Mouse (Mus musculus) embryonic facial prominence, embryonic 14.5 days (tissue): ENCODE data around the gene Fbln1. TPM values are rescaled to one million over a fixed set of nuclear protein-coding genes. Genes with fewer than 3 reads are reported as not detected.

Source experiments
- ATAC-seq: fragments of 200-750 bp; cut with Nextera tagmentation; 2 replicates; pipeline ENCODE4 v1.8.0; 2017; ENCODE audit warnings: low read depth, moderate number of reproducible peaks, moderate TSS enrichment
- DNase-seq: peaks from one replicate; pipeline ENCODE4 v3.0.0-alpha.2; 2015; ENCODE audit warnings: low spot score
- H3K27ac ChIP-seq: fragments of 300-500 bp; sonication (generic); replicated peaks from 2 replicates; pipeline ENCODE4 v1.5.1; 2014; ENCODE audit warnings: low read depth, mild to moderate bottlenecking, low read length, moderate library complexity
- H3K27me3 ChIP-seq: fragments of 300-500 bp; sonication (generic); replicated peaks from 2 replicates; pipeline ENCODE4 v1.6.1; 2014; ENCODE audit warnings: low read length; ENCODE audit not compliant: control insufficient read depth, insufficient read depth
- H3K36me3 ChIP-seq: fragments of 300-500 bp; sonication (generic); 2 replicates; pipeline ENCODE4 v1.6.1; 2014; ENCODE audit warnings: low read length, mixed read lengths; ENCODE audit not compliant: control insufficient read depth, insufficient read depth
- H3K4me1 ChIP-seq: fragments of 300-500 bp; sonication (generic); 2 replicates; pipeline ENCODE4 v1.6.1; 2014; ENCODE audit warnings: antibody characterized with exemption, low read length; ENCODE audit not compliant: control insufficient read depth, insufficient read depth
- H3K4me2 ChIP-seq: fragments of 300-500 bp; sonication (generic); 2 replicates; pipeline ENCODE4 v1.6.1; 2014; ENCODE audit warnings: low read depth, mild to moderate bottlenecking, low read length, moderate library complexity, mixed read lengths
- H3K4me3 ChIP-seq: fragments of 300-500 bp; sonication (generic); 2 replicates; pipeline ENCODE4 v1.5.1; 2014; ENCODE audit warnings: low read depth, mild to moderate bottlenecking, low read length
- H3K9ac ChIP-seq: fragments of 300-500 bp; sonication (generic); 2 replicates; pipeline ENCODE4 v1.6.1; 2014; ENCODE audit warnings: low read depth, mild to moderate bottlenecking, low read length, moderate library complexity, mixed read lengths
- H3K9me3 ChIP-seq: fragments of 300-500 bp; sonication (generic); 2 replicates; pipeline ENCODE4 v1.6.1; 2016; ENCODE audit warnings: low read length; ENCODE audit not compliant: control insufficient read depth
- WGBS: fragments of 180-500 bp; shearing (Covaris S2); extraction: QIAGEN DNeasy Blood & Tissue Kit; methylation state at CpG from one replicate; pipeline ENCODE4 v1.1.7; 2014; 5-methylcytosine and 5-hydroxymethylcytosine counted together
- polyA plus RNA-seq: library from polyadenylated mRNA; unstranded; fragments of >200 nt; fragmentation: Nextera tagmentation; extraction: Ambion mirVana; gene quantifications from 2 replicates; pipeline ENCODE4 v1.2.1, GENCODE M21; 2014

The Fbln1 gene
- 235 and 267 TPM in 2 replicates for polyA plus RNA-seq

DNA sequence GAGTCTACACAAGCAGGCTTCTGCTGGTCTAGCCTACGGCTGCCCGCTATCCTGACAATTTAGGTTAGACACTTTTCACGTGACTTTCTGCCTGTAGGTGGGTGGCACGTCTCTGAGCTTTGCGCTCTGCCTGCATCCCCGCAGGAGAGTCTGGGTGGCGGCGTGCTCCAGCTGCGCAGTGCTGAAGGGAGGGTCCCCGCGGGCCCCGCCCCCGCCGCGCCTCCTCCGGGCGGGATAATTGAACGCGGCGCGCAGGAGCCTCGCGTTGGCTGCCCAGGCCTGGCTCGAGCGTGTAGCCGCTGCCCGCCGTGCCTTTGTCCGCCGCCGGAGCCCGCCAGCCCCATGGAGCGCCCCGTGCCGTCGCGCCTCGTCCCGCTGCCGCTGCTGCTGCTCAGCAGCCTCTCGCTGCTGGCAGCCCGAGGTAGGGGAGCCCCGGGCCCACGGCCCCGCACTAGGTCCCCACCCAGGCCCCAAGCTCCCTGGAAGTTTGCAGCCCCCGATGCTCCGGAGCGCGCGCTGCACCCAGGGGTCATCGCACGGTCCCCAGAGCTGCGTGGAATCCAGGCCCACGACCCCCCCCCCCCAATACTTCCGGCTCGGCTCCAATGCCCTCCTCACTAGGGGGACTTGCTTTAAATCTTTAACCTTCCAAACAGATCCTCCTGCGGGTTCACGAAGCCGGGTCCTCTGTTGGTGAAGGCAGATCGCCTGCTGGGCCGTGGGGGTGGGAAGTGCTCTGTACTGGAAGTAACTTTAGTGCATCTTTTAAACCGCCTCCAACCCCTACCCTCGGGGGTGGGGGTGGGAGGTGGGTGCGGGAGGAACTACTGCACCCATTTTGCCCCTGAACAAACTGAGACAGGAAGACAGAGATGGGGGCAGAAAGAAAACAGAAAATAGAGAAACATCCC is at the start of gene Fbln1:
TSS of gene Fbln1 (plus strand) at position 158 of the 911 bp plus-strand sequence.
- peak; percentile 93 for DNase-seq
- Histone ChIP-seq H3K4me2 (peak within 1 kb of the TSS; percentile 88), H3K27ac (peak within 1 kb of the TSS; percentile 80), H3K9ac (peak within 1 kb of the TSS; percentile 89), H3K36me3 (peaks cover 21% of the 10 kb centered on the region; the same call in 1 of the 2 replicates), H3K9me3 (no peaks in the 10 kb centered on the region), H3K27me3 (no peaks in the 10 kb centered on the region), H3K4me3 (peak within 1 kb of the TSS; percentile 71), H3K4me1 (peaks cover 23% of the 10 kb centered on the region; the same call in 1 of the 2 replicates)
- WGBS, result 1% methylated on average over 40 of the region's 64 CpGs
- ATAC-seq, result peak; percentile 89

DNA sequence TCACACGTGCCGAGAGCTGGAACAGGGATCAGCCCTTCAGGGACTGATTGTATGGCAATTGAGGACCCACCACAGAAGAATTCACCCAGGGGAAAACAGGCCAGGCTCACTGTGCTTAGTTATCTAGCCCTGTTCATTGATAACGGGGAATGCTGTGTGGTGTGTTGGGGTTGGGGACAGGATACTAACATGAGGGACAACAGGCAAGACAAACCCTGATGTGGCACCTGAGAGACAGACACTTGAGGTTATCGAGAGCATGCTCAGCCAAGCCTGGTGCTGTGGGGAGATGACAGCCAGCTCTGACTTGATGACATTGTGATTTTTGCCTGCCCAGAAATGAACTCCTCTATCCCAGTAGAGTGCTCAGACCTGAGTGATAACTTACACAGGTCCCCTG is 49.6 kb upstream of the Fbln1 start:
- DNase-seq, result no peak
- 51% methylated on average over 4 of the region's 4 CpGs for WGBS
- no peak overlapping the region for H3K4me2 ChIP-seq

DNA sequence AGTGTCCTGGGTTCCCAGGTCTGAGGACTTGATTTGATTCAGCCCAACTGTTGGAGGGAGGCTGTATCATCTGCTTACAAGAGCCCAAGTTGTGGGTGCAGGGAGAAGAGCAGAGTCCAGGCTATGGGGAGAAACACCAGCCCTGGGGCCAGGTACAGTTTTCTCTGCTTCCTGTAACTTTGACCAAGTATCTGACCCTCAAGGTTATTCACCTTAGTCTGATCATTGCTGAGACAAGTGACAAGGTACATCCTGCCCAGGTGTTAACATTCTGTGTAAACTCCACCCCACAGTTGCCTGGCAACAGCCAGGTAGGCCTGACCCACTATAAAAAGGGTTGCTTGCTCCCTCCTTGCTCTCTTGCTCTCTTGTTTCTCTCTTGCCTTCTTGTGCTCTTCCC is 44.3 kb upstream of the Fbln1 start:
- Histone ChIP-seq H3K9ac (no peak overlapping the region), H3K27me3 (no peaks in the 10 kb centered on the region), H3K4me1 (peaks cover 27% of the 10 kb centered on the region), H3K9me3 (no peaks in the 10 kb centered on the region), H3K27ac (no peak overlapping the region), H3K4me3 (no peak overlapping the region), H3K4me2 (no peak overlapping the region), H3K36me3 (no peaks in the 10 kb centered on the region)
- ATAC-seq (no peak), DNase-seq (no peak)

More for the DNA sequence above, 49.6 kb upstream of the Fbln1 start:
- no peaks in the 10 kb centered on the region for H3K9me3 ChIP-seq
- H3K9ac ChIP-seq, result no peak overlapping the region
- H3K36me3 ChIP-seq, result no peaks in the 10 kb centered on the region
- ATAC-seq, result no peak
- no peak overlapping the region for H3K27ac ChIP-seq
- H3K4me1 ChIP-seq, result no peaks in the 10 kb centered on the region
- H3K4me3 ChIP-seq, result no peak overlapping the region
- H3K27me3 ChIP-seq, result no peaks in the 10 kb centered on the region

DNA sequence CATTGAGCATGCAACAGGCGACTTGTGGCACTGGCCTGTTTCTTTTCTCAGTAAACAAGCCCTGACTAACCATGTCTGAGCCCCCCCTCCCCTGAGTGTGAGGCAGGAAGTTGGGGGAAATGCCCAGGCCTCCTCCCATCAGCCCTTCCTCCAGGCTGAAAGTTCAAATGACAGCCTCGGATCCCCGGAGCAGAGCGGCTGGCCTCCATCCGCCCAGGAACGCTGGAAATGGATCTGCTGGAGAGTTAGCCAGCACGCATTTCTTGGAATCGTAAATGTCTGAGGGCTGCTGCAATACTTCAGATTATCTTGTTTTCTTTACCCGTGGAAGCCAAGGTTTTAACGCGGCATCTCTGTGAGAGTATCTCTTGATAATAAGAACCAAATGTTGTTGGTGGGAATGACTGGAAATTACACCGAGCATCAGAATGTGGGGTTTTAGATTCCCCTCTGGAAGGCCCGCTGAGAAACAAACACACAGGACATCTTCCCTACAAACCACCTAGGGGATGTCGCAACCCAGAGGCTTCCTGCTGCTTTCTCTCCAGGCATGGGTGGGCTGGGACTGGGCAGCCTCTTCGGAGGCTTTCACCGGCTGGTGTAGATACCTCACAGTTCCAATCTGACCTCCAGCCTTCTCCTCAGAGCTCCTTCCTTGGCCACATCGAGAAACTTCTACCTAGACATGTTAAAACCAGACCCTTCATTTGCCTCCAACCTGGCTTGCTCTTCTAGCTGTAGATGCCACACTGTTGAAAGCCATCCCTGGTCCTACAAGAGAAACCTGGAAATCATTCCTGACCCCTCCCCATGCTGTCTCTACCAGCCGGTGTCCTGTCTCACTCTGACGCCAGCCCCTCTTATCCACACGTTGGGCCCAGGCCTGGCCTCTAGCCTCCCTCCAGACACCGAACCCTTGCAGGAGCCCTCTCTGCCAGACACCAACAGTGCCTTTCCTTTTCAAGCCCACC is 42.8 kb upstream of the Fbln1 start:
- Histone ChIP-seq H3K4me3 (no peak overlapping the region), H3K36me3 (no peaks in the 10 kb centered on the region), H3K4me2 (0 out of 2 replicates have a peak overlapping the region, but pooled peaks have one; percentile 8), H3K9me3 (no peaks in the 10 kb centered on the region), H3K27ac (peak overlapping the region; percentile 85), H3K4me1 (peaks cover 39% of the 10 kb centered on the region), H3K9ac (0 out of 2 replicates have a peak overlapping the region, but pooled peaks have one; percentile 6), H3K27me3 (no peaks in the 10 kb centered on the region)
- DNase-seq (peak; percentile 89), ATAC-seq (peak; percentile 34)
- 28% methylated on average over 21 of the region's 21 CpGs for WGBS

DNA sequence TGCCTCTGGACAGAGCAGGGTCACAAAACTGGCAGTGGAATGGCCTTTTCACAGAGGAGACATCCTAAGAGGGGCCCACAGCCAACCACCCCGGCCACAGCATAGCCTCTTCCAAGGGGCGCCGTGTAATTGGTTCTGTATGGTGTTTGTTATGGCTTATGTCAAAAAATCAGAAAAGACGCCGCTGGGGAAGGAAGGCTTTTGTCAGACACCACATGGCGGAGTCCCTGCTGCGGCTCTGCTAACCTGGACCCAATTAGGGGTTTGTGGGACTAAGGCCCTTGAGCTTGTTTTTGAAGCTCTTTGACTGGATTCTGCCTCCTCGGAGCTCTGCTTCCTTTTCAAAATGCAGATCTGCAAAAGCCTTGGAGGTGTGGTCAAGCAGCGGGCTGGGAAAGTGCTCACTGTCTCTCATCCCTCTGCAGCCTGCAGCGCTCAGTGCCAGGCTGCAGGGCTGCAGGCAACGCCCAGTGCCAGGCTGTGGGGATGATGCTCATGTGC is 39.3 kb upstream of the Fbln1 start:
- peaks cover 42% of the 10 kb centered on the region for H3K4me1 ChIP-seq
- no peak overlapping the region for H3K4me3 ChIP-seq
- peak overlapping the region; percentile 26; the same call in 1 of the 2 replicates for H3K9ac ChIP-seq
- ATAC-seq (peak; percentile 76), DNase-seq (peak; percentile 94)
- H3K36me3 ChIP-seq, result no peaks in the 10 kb centered on the region
- no peaks in the 10 kb centered on the region for H3K9me3 ChIP-seq
- H3K27ac ChIP-seq, result peak overlapping the region; percentile 88
- no peaks in the 10 kb centered on the region for H3K27me3 ChIP-seq
- H3K4me2 ChIP-seq, result peak overlapping the region; percentile 33
- WGBS, result 11% methylated on average over 11 of the region's 11 CpGs

DNA sequence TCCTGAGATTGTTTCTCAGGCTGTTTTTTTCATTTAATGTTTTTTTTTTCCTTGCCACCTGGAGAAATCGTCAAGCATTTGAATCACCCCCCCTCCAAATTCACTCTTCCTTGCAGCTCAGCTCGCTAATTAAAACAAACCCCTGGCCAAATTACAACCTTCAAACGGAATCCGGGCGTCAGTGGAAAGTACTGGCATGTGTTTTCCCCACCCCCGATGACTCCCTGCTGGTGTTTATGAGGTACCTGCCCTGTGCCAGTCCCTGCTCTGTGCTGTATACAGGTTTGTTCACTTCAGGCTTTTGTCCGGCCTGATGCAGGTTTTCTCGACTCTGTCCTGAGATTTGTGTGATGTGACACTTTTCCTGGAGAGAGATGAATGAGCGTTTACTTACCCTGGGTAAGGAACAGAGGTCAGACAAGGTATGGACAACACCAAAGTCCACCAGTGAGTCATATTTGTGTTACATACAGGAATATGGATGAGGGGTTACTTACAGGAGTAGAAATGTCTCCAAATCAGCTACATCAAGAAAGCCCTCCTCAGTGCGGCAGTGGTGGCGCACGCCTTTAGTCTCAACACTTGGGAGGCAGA is 38.6 kb upstream of the Fbln1 start:
- 39% methylated on average over 12 of the region's 12 CpGs for WGBS
- no peaks in the 10 kb centered on the region for H3K36me3 ChIP-seq
- no peaks in the 10 kb centered on the region for H3K27me3 ChIP-seq
- H3K9ac ChIP-seq, result peak overlapping the region; percentile 26; the same call in 1 of the 2 replicates
- no peaks in the 10 kb centered on the region for H3K9me3 ChIP-seq
- peak; percentile 37 for DNase-seq
- ATAC-seq, result no peak
- H3K4me2 ChIP-seq, result peak overlapping the region; percentile 33
- peaks cover 44% of the 10 kb centered on the region for H3K4me1 ChIP-seq
- peak overlapping the region; percentile 88 for H3K27ac ChIP-seq
- no peak overlapping the region for H3K4me3 ChIP-seq

DNA sequence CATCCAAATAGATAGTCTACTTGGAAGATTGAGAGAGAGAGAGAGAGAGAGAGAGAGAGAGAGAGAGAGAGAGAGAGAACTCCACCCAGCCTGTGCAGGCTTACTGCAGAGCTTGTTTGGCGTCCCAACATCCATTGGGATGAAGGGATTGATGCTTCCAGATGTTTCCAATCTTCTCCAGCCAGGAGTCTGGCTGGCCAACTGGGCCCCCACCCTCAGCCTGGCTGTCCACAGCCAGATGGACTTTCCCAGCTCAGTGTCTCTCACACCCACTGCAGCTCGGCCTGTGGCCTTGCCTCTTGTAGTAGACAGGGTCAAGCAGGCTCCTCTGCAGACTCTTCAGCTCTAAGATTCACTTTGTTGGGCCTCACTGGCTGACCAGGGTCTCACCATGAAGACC is 33.7 kb upstream of the Fbln1 start:
- no peak overlapping the region for H3K4me2 ChIP-seq
- peaks cover 23% of the 10 kb centered on the region for H3K4me1 ChIP-seq
- 38% methylated on average over 2 of the region's 2 CpGs for WGBS
- no peaks in the 10 kb centered on the region for H3K27me3 ChIP-seq
- peak; percentile 53 for DNase-seq
- H3K27ac ChIP-seq, result no peak overlapping the region
- no peaks in the 10 kb centered on the region for H3K9me3 ChIP-seq
- H3K4me3 ChIP-seq, result no peak overlapping the region
- peak; percentile 66; the same call in 1 of the 2 replicates for ATAC-seq
- H3K36me3 ChIP-seq, result no peaks in the 10 kb centered on the region
- H3K9ac ChIP-seq, result no peak overlapping the region

DNA sequence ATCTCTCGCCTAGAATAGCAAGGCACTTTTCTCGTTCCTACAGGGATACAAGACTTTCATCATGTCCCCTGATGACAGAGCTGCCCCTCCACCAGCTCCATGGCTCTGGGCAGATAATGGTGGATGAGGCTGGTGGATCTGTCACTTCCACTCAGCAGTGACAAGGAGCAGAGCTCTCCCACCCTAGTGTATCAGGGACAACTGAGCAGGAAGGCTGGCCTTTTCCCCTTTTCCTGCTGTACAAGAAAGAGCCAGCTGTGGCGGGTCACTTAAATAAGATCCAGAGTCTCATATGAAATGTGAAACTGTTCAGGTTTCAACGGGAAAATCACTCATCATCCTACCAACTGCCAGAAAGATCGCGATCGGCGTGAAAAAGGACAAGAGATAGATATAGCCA is 32.3 kb upstream of the Fbln1 start:
- Histone ChIP-seq H3K27me3 (0 out of 2 replicates have a peak, but pooled peaks cover 4% of the 10 kb centered on the region), H3K4me3 (no peak overlapping the region), H3K4me2 (peak overlapping the region; percentile 19; the same call in 1 of the 2 replicates), H3K36me3 (no peaks in the 10 kb centered on the region), H3K27ac (peak overlapping the region; percentile 61), H3K4me1 (peaks cover 16% of the 10 kb centered on the region), H3K9me3 (no peaks in the 10 kb centered on the region), H3K9ac (no peak overlapping the region)
- DNase-seq (peak; percentile 65), ATAC-seq (peak; percentile 39; the same call in 1 of the 2 replicates)
- WGBS, result 41% methylated on average over 8 of the region's 8 CpGs
